Mouse (Mus musculus) CH12.LX (cell line): ENCODE data around the gene Slc4a4. TPM values are rescaled to one million over a fixed set of nuclear protein-coding genes. Genes with fewer than 3 reads are reported as not detected.

Source experiments
- DNase-seq: peaks from one replicate; pipeline ENCODE4 v3.0.0-alpha.2; 2013; ENCODE audit errors: extremely low read depth
- H3K27ac ChIP-seq: 2 replicates; pipeline ENCODE4 v1.5.1; 2012; ENCODE audit warnings: low read depth, mild to moderate bottlenecking, control low read depth, moderate library complexity; ENCODE audit not compliant: insufficient read depth
- H3K27me3 ChIP-seq: replicated peaks from 2 replicates; pipeline ENCODE3; 2012; ENCODE audit warnings: inconsistent platforms
- H3K36me3 ChIP-seq, 2 experiments: replicated peaks in 1 of 2; 2 replicates each; pipeline versions ENCODE3 to v1.6.1; 2012; ENCODE audit warnings: inconsistent platforms in 1 of 2, low read length in 1 of 2, mild to moderate bottlenecking in 1 of 2, mixed read lengths in 1 of 2, moderate library complexity in 1 of 2; ENCODE audit not compliant: control insufficient read depth in 1 of 2, insufficient read depth in 1 of 2
- H3K4me1 ChIP-seq, 2 experiments: 2 replicates each; pipeline ENCODE4 v1.6.1; 2012; ENCODE audit warnings: inconsistent platforms in 1 of 2, moderate library complexity in 1 of 2; ENCODE audit not compliant: insufficient read depth in 2 of 2, control insufficient read depth in 1 of 2
- H3K4me2 ChIP-seq: 2 replicates; pipeline ENCODE4 v1.6.1; 2012; ENCODE audit warnings: low read depth, mild to moderate bottlenecking, control low read depth; ENCODE audit not compliant: poor library complexity, insufficient read depth, severe bottlenecking
- H3K4me3 ChIP-seq, 3 experiments: fragments of 150-350 bp in 1 of 3; sonication (generic) in 1 of 3; replicated peaks in 1 of 3; 2 replicates each; pipeline versions ENCODE3 to v1.5.1; 2011 to 2012; ENCODE audit warnings: low read depth in 2 of 3, low read length in 2 of 3, mild to moderate bottlenecking in 2 of 3, moderate library complexity in 2 of 3, control low read depth in 1 of 3, improper control_type of control experiment in 1 of 3, inconsistent platforms in 1 of 3, mixed read lengths in 1 of 3; ENCODE audit not compliant: poor library complexity in 1 of 3
- H3K79me2 ChIP-seq: replicated peaks from 2 replicates; pipeline ENCODE4 v1.6.1; 2012; ENCODE audit warnings: mild to moderate bottlenecking, moderate library complexity; ENCODE audit not compliant: control insufficient read depth, poor library complexity, insufficient read depth, severe bottlenecking; ENCODE audit errors: extremely low read depth
- H3K9ac ChIP-seq: 2 replicates; pipeline ENCODE4 v1.6.1; 2012; ENCODE audit warnings: low read depth, mild to moderate bottlenecking, control low read depth, moderate library complexity; ENCODE audit not compliant: insufficient read depth
- H3K9me3 ChIP-seq: replicated peaks from 2 replicates; pipeline ENCODE3; 2012; ENCODE audit warnings: low read length, inconsistent platforms, mixed read lengths
- CHD1 ChIP-seq: IDR thresholded peaks from 2 replicates; pipeline ENCODE4 v1.6.1; 2012; ENCODE audit warnings: low read depth, low read length, improper control_type of control experiment, inconsistent platforms
- CHD2 ChIP-seq: IDR thresholded peaks from 2 replicates; pipeline ENCODE4 v1.6.1; 2011; ENCODE audit warnings: low read length, improper control_type of control experiment
- E2F4 ChIP-seq: IDR thresholded peaks from 2 replicates; pipeline ENCODE4 v1.6.1; 2011; ENCODE audit warnings: low read depth, low read length, improper control_type of control experiment; ENCODE audit not compliant: insufficient replicate concordance
- EP300 ChIP-seq: IDR thresholded peaks from 2 replicates; pipeline ENCODE4 v1.6.1; 2011; ENCODE audit warnings: low read length, improper control_type of control experiment
- IRF4 ChIP-seq: IDR thresholded peaks from 2 replicates; pipeline ENCODE4 v1.6.1; 2014; ENCODE audit warnings: low read depth, mild to moderate bottlenecking, inconsistent platforms, low read length, improper control_type of control experiment
- JUN ChIP-seq: IDR thresholded peaks from 2 replicates; pipeline ENCODE4 v1.6.1; 2011; ENCODE audit warnings: low read depth, mild to moderate bottlenecking, low read length, improper control_type of control experiment, moderate library complexity; ENCODE audit not compliant: insufficient read depth
- JUND ChIP-seq: conservative IDR thresholded peaks from 2 replicates; pipeline ENCODE4 v1.6.1; 2011; ENCODE audit warnings: low read depth, low read length, improper control_type of control experiment
- KAT2A ChIP-seq: IDR thresholded peaks from 2 replicates; pipeline ENCODE4 v1.6.1; 2012; ENCODE audit warnings: low read length, improper control_type of control experiment, inconsistent platforms; ENCODE audit not compliant: insufficient replicate concordance
- MAFK ChIP-seq: IDR thresholded peaks from 2 replicates; pipeline ENCODE4 v1.6.1; 2011; ENCODE audit warnings: low read length, improper control_type of control experiment; ENCODE audit not compliant: insufficient replicate concordance
- MAX ChIP-seq: IDR thresholded peaks from 2 replicates; pipeline ENCODE4 v1.6.1; 2011; ENCODE audit warnings: low read length, improper control_type of control experiment
- MEF2A ChIP-seq: IDR thresholded peaks from 2 replicates; pipeline ENCODE4 v1.6.1; 2014; ENCODE audit warnings: low read depth, mild to moderate bottlenecking, inconsistent platforms, low read length, improper control_type of control experiment, borderline replicate concordance
- MXI1 ChIP-seq: IDR thresholded peaks from 2 replicates; pipeline ENCODE4 v1.6.1; 2011; ENCODE audit warnings: mild to moderate bottlenecking, low read depth, low read length, improper control_type of control experiment
- PAX5 ChIP-seq: IDR thresholded peaks from 2 replicates; pipeline ENCODE4 v1.6.1; 2012; ENCODE audit warnings: low read length, inconsistent platforms, mixed read lengths
- POLR2AphosphoS2 ChIP-seq: IDR thresholded peaks from 2 replicates; pipeline ENCODE4 v1.6.1; 2011; ENCODE audit warnings: low read depth, low read length, improper control_type of control experiment
- RAD21 ChIP-seq: IDR thresholded peaks from 2 replicates; pipeline ENCODE4 v1.6.1; 2011; ENCODE audit warnings: low read depth, mild to moderate bottlenecking, low read length, improper control_type of control experiment, moderate library complexity
- RCOR1 ChIP-seq: conservative IDR thresholded peaks from 2 replicates; pipeline ENCODE4 v1.6.1; 2012; ENCODE audit warnings: low read depth, mild to moderate bottlenecking, inconsistent platforms, low read length, improper control_type of control experiment
- TBP ChIP-seq: conservative IDR thresholded peaks from 2 replicates; pipeline ENCODE4 v1.6.1; 2011; ENCODE audit warnings: low read depth, low read length, improper control_type of control experiment
- TCF12 ChIP-seq: IDR thresholded peaks from 2 replicates; pipeline ENCODE4 v1.6.1; 2014; ENCODE audit warnings: low read depth, mild to moderate bottlenecking, inconsistent platforms, low read length, improper control_type of control experiment
- UBTF ChIP-seq: IDR thresholded peaks from 2 replicates; pipeline ENCODE4 v1.6.1; 2012; ENCODE audit warnings: low read depth, mild to moderate bottlenecking, inconsistent platforms, low read length, improper control_type of control experiment, moderate library complexity
- USF1 ChIP-seq: IDR thresholded peaks from 2 replicates; pipeline ENCODE4 v1.6.1; 2014; ENCODE audit warnings: low read depth, mild to moderate bottlenecking, inconsistent platforms, low read length, improper control_type of control experiment
- USF2 ChIP-seq: conservative IDR thresholded peaks from 2 replicates; pipeline ENCODE4 v1.6.1; 2011; ENCODE audit warnings: low read depth, low read length, improper control_type of control experiment
- ZC3H11A ChIP-seq: IDR thresholded peaks from 2 replicates; pipeline ENCODE4 v1.6.1; 2012; ENCODE audit warnings: low read depth, mild to moderate bottlenecking, inconsistent platforms, low read length, improper control_type of control experiment
- ZKSCAN1 ChIP-seq: IDR thresholded peaks from 2 replicates; pipeline ENCODE4 v1.6.1; 2012; ENCODE audit warnings: low read depth, inconsistent platforms, low read length, improper control_type of control experiment, borderline replicate concordance
- ZMIZ1 ChIP-seq: IDR thresholded peaks from 2 replicates; pipeline ENCODE4 v1.6.1; 2012; ENCODE audit warnings: low read depth, mild to moderate bottlenecking, inconsistent platforms, low read length, improper control_type of control experiment
- dilution Hi-C: fragments of 300-500 bp; cut with MboI; formaldehyde crosslinking; loops from 2 replicates; pipeline ENCODE4 v1.14.3; 2020; ENCODE audit warnings: low sequenced_read_pairs; ENCODE audit not compliant: extremely low pct_unique_long_range_greater_than_20kb, extremely low pct_ligation_motif_present
- in situ Hi-C: fragments of 300-500 bp; cut with MboI; formaldehyde crosslinking; loops from 3 replicates; pipeline ENCODE4 v1.14.3; 2019; ENCODE audit warnings: low sequenced_read_pairs, low pct_ligation_motif_present, low pct_unique_long_range_greater_than_20kb, mixed read lengths
- polyA plus RNA-seq: library from polyadenylated mRNA; unstranded; fragments of >175 nt; gene quantifications from 2 replicates; pipeline ENCODE4 v1.2.1, GENCODE M21; 2012; ENCODE audit warnings: low read depth; ENCODE audit not compliant: insufficient read length
- total RNA-seq, 2 experiments: library from RNA; depleted of rRNA; stranded (reverse); fragments of 300-350 nt in 1 of 2; fragments of >200 nt in 1 of 2; gene quantifications; 2 replicates each; pipeline ENCODE4 v1.2.3; 2012 to 2014

Gene Slc4a4
- total and polyA plus RNA-seq, 3 experiments: not detected

GRCm38 (mm10) chr5:89232313-89232712, 345.7 kb downstream of the Slc4a4 start:
- no peaks in the 10 kb centered on the region for H3K27me3 ChIP-seq
- no peaks in the 10 kb centered on the region for H3K9me3 ChIP-seq
- H3K4me3 ChIP-seq: no peak overlapping the region
- TF ChIP-seq ZMIZ1 (no peak), CHD1 (no peak), IRF4 (no peak), E2F4 (no peak), RAD21 (no peak), KAT2A (no peak), MAX (no peak), RCOR1 (no peak), JUND (no peak), POLR2AphosphoS2 (no peak), USF1 (no peak), CHD2 (no peak), UBTF (no peak), MXI1 (no peak), MEF2A (no peak), TBP (no peak)
- no peak for DNase-seq
- in situ Hi-C loops: no loop called here
- H3K9ac ChIP-seq: no peak overlapping the region
- H3K79me2 ChIP-seq: no peaks in the 10 kb centered on the region
- no peak overlapping the region for H3K4me2 ChIP-seq
- dilution Hi-C loops: no loop called here
- H3K4me1 ChIP-seq: no peaks in the 10 kb centered on the region
- H3K27ac ChIP-seq: no peak overlapping the region
- no peaks in the 10 kb centered on the region for H3K36me3 ChIP-seq

- in situ Hi-C loops: no loop called here
- dilution Hi-C loops: no loop called here
- TF ChIP-seq MXI1: no peak
- no peak for TF ChIP-seq PAX5
- no peak for TF ChIP-seq MAFK
- TF ChIP-seq E2F4: no peak
- TF ChIP-seq USF1: no peak
- no peak for TF ChIP-seq EP300
- TF ChIP-seq KAT2A: no peak
- TF ChIP-seq ZC3H11A: no peak
- no peak for TF ChIP-seq RCOR1
- TF ChIP-seq JUN: no peak
- no peak for TF ChIP-seq RAD21
- no peak for TF ChIP-seq ZKSCAN1
- TF ChIP-seq MAX: no peak
- no peak for TF ChIP-seq TCF12
- no peak for TF ChIP-seq USF2
- TF ChIP-seq, all 38 proteins: peak for 0
Measured at GRCm38 (mm10) chr5:89251806-89252205, 365.2 kb downstream of the Slc4a4 start.

More at GRCm38 (mm10) chr5:89251806-89252205, 365.2 kb downstream of the Slc4a4 start:
- no peaks in the 10 kb centered on the region for H3K9me3 ChIP-seq
- peaks cover 0 to 4% of the 10 kb centered on the region in 2 experiments; a peak in 1 of 4 replicates for H3K4me1 ChIP-seq
- no peaks in the 10 kb centered on the region for H3K27me3 ChIP-seq
- H3K79me2 ChIP-seq: no peaks in the 10 kb centered on the region
- H3K4me2 ChIP-seq: no peak overlapping the region
- no peak for DNase-seq
- H3K27ac ChIP-seq: no peak overlapping the region
- H3K9ac ChIP-seq: no peak overlapping the region
- H3K36me3 ChIP-seq: no peaks in the 10 kb centered on the region
- H3K4me3 ChIP-seq: no peak overlapping the region
